Mouse (Mus musculus) brain, embryonic 18.5 days (tissue): Measurements from ENCODE around the gene Gm28036.
A peak's percentile ranks its signal among the peaks of the same experiment; 100 is the strongest.
"Not testable (repeated sequence)": the region's sequence is repeated elsewhere in the genome, so short reads cannot be mapped to it uniquely, and the experiment has no call there.

Experiments
- DNase-seq: peaks from one replicate; pipeline ENCODE4 v3.0.0-alpha.2; 2012; ENCODE audit warnings: low read depth, low spot score

The Gm28036 gene

DNA sequence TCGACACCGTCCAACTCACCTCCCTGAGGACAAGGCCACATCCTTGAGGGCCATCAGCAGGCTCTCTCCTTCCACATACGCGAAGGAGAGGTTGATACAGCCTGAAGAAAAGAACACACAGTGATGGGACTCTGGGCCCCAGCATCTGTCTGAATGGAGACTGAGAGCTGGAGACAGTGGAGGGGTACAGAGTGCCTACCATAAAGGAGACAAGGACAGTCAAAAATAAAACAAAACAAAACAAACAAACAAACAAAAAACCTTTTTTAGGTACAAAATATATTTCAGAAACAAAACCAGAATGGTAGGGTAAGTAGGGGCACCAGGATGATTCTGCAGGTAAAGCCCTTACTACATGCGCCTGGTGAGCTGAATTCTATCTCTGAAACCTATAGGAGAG lies at the start of gene Gm28036:
Gene Gm28036, minus strand, starts transcription at position 101 of the 400 bp plus-strand sequence.
- DNase-seq: no peak

DNA sequence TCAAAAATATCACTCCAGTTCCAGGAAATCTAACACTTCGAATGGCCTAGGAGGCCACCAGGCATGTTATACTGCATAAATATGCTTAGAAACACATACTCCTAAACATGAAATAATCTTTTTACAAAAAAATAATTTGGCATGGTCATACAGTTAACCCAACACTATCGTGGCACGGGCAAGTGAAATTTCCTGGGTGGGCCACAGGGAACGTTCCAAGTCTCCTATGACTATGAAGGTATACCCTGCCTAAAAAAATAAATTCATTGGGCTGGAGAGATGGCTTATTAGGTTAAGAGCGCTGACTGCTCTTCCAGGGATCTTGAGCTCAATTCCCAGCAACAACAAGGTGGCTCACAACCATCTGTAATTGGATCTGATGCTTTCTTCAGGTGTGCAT lies 39.7 kb upstream of the Gm28036 start:
- DNase-seq: no peak

DNA sequence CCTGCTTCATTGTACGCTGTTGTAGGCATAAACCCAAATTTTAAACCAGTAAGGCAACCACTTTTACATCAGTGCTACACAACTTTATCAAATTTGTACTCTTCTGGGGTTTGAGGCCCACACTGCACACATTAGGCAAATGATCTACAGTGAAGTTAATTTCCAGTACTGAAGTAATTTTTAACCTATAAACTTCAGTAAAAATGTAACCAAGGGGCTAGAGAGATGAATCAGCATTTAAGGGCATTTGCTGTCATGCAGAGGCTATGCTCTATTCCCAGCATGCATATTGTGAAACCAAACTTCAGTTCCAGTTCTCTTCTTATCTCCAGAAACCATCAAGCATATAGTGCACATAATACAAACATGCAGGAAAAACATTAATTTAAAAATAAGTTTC lies 38.6 kb upstream of the Gm28036 start:
- no peak for DNase-seq

DNA sequence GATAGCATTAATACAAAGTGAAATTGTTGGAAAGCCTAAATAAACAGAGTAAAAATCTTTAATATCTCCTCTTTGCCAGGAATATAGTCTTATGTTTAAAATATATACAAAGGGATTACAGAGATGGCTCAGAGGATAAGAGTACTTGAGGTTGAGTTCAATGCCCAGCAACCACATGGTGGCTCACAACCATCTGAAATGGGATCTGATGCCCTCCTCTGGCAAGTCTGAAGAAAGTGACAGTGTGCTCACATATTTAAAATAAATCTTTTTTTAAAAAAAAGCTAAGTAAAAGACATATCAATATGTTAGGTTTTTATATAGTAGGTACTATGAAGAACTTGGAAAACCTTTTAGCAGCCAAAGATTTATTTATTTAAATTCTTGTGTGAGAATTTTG lies 24.6 kb upstream of the Gm28036 start:
- no peak for DNase-seq

DNA sequence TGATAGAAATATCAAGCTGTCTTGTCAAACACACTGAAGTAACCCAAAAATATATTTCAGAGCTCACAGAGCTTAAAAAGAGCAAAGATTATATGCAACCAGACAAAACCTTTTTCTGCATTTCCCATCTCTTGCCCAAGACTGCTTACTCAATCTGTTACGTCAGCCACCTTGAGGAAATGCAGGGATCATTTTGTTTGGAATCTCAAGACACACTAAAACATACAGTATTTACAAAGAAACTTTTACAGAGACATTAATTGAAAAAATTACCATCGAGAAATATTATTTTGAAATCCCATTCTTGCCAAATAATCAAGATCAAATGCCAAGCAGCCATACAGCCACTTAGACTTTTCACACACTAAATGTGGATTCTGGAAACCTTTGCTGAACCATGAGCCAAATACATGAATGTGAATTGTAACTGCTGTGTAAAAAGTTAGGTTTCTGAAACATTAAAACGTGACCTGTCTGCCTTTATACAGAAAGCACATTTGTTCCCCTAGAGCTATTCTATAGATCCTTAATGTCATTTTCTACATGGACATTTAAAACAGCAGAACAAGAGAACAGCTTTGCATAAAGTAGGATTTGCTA lies 20.5 kb upstream of the Gm28036 start:
- no peak for DNase-seq

DNA sequence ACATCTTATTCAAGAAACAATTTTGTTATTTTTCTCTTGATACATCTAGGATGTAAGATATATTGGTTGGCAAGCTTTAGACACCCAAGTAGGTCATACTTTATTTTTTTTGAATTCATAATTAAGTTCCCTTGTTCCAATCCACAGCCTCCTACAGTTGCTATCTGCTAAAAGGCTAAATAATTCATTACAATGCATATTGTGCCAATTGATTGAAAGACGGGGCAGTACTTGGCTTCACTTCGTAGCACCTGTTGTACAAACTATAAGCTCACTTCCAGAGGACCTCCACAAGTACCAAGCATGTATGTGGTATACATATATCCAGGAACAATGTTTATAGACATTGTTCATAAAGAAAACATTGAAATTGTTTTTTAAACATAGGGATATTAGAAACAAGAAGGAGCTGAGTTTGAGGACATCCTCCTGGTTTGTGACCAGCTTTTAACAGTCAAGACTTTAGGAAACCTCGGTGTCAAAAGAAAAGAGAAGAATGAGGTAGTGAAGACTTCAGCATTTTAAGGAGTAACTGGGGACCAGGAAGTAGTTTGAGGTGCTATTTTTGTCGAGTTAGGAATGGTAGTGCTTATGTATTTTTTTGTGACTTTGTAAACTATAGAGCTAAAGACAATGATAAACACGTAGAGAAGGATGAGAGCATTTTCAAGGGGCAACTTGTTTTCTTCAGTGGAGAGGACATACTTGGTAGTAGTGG lies 19.5 kb upstream of the Gm28036 start:
- no peak for DNase-seq

DNA sequence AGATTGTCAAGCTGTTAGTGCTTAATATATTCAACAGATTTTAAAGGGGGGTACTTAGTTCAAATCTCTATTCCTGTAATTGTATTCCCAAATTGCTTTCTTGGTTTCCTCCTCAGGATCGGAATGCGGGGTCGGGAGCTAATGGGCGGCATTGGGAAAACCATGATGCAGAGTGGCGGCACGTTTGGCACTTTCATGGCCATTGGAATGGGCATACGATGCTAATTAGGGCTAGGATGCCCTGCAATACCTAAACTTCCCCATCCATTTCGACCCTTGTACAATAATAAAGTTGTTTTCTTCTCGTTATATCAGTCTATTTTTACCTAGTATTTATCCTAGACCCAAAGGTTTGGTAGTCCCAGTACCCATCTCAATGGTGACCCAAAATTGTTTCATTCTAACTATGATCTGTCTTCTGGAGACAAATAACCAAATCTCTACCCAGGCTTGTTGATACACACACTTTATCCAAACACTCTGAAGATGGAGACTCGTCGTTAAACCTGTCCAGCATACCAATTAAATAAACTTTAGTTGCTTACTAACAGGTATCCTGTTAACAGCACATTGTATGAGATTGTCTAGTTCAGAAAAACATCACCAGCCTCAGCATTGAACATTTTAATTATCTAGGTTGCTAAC lies 18.7 kb upstream of the Gm28036 start:
- DNase-seq: no peak

DNA sequence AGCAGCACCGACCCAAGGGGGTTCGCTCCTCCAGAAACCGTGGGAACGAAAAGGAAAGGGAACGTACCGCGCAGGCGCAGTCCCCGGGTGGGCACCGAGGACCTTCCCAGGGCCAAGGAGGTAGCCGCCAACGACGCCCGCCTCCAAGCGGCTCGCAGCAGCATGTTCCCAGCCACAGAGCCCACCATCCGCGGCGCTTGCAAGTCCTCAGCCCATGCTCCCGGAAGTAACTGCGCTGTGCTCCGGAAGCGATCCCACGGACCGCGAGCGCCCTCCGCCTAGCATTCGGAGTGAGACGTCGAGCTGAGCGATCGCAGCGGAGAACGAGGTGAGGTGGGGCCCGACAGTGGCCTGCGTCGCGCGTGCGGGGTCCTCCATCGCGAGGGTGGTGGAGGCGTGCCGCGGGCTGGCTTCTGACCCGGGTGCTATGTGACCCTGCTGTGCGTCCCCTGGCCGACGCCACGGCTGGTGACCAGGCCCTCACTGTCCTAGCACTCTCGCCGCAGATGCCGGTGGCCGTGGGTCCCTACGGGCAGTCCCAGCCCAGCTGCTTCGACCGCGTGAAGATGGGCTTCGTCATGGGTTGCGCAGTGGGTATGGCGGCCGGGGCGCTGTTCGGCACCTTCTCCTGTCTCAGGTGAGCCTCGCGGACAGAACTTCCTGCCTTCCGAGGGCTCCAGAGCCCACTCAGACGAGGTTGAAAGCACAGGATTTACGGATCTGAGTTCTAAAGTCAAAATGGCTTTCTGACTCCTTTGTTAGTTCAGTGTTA lies 17.2 kb upstream of the Gm28036 start, which contains the start of the genes Romo1 and Nfs1:
Gene Romo1, plus strand, starts transcription at position 87 of the 772 bp plus-strand sequence.
Gene Nfs1, minus strand, starts transcription at position 234 of the 772 bp plus-strand sequence.
- peak; percentile 94 for DNase-seq

DNA sequence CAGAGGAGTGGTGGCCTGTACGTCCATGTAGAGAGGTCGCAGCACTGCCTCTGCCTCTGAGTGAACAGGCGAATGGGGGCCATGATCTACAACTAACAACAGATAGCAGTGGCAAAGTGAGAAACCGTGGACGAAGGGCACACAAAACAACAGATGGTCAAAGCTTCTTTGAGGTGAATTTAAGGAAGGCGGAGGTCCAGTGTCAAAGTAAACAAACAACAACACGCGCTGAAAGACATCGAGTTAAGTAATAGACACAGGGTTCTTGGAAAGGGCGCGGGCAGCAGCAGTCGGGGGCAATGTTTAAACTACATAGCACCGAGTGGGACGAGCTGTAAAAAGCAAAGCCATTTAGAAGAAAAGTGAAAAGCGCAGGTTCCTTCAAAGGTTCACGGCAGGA lies 16.5 kb upstream of the Gm28036 start:
- DNase-seq: no peak

DNA sequence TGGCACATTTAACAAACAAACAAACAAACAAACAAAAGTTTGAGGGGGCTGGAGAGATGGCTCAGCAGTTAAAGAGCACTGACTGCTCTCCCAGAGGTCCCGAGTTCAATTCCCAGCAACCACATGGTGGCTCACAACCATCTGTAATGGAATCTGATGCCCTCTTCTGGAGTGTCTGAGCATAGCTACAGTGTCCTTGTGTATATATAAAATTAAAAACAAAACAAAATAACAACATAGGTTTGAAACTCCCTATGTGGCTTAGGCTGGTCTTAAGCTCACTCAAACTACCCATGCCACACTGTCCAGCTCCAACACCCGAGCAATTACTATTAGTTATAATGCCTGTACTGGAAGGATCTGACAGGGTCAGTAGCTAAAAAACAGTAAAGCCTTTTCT lies 15.9 kb upstream of the Gm28036 start:
- DNase-seq: no peak

DNA sequence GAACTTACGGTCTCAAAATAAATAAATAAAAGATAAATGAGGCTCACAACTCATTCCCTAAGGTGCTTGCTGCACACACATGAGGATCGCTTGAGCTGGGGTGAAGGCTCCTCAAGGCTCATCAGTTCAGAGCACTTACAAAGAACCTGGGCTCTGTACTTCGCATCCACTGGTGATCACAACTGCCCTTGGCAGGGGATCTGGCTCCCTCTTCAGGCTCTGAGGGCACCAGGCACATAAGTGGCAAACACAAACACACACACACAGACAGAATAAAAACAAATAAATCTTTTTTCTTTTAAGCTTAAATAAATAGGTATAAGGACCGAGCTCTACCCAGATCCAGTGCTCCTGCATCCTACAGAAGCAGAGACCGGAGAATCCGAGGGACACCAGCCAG lies 8.8 kb upstream of the Gm28036 start:
- no peak for DNase-seq

DNA sequence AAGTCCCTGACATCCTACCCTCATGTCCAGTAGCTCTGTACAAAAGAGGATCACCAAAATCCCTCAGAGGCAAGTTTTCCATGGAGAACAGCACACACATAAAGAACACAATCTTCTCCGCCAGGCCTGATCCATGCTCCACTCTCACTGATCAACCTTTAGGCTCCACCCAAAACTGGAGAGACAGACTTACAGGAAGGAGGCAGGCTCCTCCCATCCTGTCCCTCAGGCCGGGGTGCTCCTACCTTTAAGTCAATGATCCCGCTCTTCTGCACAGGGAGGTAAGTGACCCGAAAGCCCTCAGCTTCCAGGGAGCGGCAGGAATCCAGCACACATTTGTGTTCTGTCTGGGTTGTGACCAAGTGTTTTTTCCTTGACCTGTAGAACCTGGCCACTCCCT lies 7.3 kb upstream of the Gm28036 start:
- DNase-seq: no peak

DNA sequence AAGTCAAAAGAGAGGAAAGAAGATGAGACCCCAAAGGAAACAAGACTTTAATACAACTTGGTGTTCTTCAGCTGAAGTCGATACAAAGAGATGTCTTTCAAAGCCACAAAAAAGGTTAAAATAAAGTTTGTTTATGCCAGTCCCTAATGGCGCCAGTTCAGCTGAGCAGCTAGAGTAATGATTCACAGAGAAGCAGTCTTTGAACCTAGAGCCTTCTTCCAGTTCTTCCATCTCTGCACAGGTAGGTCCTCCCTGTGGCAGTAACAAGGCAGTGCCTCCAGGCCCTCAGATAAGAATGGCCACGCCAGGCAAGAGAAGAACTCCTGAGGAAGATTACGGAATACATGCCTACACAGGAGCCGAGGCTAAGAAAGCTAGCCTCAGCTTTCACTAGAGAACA lies 3.2 kb downstream of the Gm28036 start:
- no peak for DNase-seq

DNA sequence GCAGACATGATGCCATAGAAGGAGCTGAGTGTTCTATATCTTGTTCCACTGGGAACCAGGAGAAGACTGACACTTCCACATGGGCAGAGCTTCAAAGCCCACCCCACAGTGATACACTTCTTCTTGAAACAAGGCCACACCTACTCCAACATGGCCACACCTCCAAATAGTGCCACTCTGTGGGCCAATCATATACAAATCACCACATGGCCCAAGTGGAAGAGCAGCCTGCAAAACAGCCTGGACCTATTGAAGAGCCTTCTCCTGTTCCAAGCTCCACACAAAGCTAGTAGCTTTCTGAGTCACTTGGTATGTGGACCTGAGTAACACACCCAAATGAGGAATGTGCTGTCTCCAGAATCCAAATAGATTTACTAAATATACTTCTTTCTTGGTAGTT lies 7.3 kb downstream of the Gm28036 start:
- no peak for DNase-seq

DNA sequence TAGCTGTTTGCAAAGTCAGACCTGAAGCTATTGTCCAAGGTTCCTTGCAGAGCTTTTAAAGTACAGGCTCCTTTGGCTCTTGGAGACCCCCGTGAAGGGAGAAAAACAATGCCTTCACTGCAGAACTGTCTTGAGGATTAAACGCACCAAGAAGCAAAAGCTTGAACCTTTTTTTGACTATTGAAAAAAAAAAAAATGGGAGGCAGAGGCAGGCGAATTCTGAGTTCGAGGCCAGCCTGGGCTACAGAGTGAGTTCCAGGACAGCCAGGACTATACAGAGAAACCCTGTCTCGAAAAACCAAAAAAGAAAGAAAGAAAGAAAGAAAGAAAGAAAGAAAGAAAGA lies 14.8 kb downstream of the Gm28036 start:
- DNase-seq: not testable (repeated sequence)

DNA sequence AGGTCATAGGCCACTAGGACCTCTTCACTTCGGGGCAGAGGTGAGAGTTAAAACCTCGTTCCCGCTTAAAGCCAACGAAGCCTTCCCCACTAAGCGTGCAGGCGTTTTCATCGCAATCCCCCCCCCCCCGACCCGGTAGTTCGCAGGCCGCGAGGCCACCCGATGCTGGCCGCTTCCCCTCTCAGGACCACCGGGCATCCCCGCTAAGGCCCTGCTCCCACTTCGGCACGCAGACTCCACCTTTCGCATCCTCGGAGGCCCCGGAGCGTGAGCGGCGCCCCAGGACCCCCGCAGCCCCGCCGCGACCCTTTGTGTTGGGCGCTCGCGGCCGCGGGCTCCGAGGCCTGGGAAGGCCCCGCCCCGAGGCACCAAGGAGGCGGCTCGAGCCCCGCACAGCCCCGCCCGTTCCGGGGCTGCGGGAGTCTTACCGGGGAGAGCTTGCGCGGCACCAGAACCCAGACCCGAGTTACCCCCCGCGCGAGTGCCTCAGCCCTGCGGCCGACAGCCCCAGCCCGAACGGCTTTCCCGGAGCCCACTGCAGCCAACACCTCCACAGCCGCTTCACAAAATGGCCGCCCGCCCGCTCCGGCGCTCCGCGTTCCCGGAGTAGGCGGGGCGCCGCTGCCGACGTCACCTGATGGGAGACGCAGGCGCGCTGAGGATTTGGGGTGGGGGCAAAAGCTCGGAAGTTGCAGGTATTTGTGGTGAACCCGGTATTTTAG lies 15.4 kb downstream of the Gm28036 start, which contains the start of the genes Cpne1 and Rbm12:
Gene Cpne1, minus strand, starts transcription at position 608 of the 722 bp plus-strand sequence.
Gene Rbm12, minus strand, starts transcription at position 621 of the 722 bp plus-strand sequence.
- DNase-seq: peak; percentile 81

DNA sequence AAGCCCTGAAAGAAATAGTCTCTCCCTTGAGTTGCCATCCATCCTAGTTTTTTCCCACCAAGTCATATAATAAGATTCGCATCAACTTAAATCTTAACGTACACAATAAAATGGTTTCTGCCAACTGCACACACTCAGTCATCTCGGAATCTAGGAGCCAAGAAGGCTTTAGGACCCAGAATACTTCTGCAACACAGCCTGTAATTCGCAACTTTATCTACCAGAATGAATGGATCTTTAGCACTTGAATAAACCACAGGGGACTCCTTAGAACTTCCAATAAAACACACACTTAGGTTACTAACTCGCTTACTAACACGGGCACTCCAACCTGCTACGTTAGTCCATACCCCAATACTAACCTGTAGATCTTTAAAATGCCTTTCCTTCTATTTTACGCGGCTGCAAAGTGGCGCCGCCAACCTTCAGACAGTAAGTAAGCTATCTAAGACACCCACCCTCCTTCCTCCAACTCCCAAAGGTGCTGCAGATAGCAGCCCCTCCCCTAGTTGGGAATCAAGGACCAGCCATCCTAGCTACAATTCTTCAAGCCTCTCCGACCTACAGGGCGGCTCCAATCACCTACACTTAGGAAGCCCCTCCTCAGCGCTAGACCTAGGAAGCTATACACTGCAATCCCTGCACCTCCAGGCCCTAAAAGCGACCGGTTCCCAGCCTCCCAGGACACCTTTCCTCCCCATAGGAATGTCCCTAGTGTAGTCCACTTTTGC lies 16.1 kb downstream of the Gm28036 start:
- no peak for DNase-seq

DNA sequence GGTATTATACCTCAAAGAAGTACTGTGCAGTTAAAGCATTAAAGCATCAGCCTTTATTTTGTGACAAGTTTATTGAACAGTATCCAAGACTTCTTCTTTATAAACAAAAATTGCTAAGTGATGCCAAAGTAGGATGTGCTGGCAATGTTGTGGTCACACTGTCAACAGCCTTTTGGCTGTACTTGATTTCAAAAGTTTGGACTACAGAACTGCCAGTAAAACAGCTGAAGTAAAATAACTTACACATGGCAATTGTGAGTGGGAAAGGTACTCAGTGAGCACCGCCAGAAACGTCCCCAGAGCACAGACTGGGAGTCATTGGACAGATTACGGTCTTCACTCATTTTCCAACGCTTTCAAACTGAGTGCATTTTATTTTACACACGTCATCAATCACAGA lies 35.0 kb downstream of the Gm28036 start:
- DNase-seq: no peak

DNA sequence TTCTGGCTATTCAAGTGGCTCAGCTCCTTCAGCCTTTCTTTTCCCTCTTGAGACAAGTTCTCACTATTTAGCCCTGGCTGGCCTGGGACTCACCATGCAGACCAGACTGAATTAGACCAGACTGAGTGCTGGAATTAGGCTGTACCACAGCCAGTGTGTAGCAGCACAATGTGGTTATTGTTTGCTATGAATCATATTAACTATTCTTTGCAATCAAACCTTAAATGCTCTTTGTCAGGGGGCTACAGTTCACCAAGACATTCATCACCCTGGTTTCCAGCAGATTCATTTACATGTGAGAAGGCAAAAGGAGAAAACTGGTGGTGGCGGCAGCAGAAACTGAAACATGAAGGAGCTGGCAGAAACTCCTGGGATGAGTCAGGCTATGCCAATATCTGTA lies 37.1 kb downstream of the Gm28036 start:
- DNase-seq: no peak

DNA sequence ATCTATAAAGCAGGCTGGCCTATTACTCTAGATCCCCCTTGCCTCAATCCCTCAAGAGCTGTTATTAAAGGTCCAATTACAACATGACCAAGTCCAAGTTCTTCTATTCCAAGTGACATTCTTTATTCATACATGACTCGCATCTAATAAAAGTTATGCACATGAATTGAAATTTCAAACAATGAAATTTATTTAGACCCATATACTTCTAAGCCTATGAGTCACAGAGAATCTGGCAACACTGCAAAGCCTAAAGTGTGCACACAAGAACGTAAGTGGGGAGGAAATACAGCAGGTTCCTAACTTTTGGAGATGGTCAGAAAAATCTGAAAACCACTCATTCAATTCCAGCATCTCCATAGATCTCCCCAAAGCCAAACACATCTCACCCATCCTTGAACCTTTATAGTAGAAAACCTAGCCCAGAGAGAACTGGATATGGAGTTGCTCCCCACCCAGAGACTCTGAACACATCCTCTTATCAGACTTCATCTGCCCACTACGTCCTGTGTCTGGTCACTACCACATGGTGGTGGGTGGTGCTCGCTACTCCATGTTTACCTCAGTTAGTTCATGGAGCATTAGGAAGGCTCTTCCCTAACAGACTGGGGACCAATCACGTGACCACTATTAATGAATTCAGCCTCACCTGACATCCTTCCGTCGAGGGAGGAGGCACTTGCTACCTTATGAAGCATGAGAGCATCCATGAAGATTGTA lies 39.3 kb downstream of the Gm28036 start:
- DNase-seq: no peak
